Mouse (Mus musculus): ENCODE data around the gene Dpm2. TPM values are rescaled to one million over a fixed set of nuclear protein-coding genes. Genes with fewer than 3 reads are reported as not detected.

The Dpm2 gene
- polyA plus RNA-seq, 1 experiment from 2014 or later, result 107 TPM

- Histone ChIP-seq H3K36me3 (ENCODE audit: control insufficient read depth, insufficient read depth, low read length) (no peaks in the 10 kb centered on the region), H3K27ac (replicated peaks; ENCODE audit: low read depth, low read length) (peak within 1 kb of the TSS; percentile 95), H3K4me2 (ENCODE audit: low read depth, low read length) (peak within 1 kb of the TSS; percentile 67), H3K9me3 (ENCODE audit: control insufficient read depth, low read length) (no peaks in the 10 kb centered on the region), H3K27me3 (replicated peaks; ENCODE audit: control insufficient read depth, insufficient read depth, low read length) (no peaks in the 10 kb centered on the region), H3K9ac (ENCODE audit: low read depth, low read length) (peak within 1 kb of the TSS; percentile 93), H3K4me3 (ENCODE audit: low read depth, low read length) (peak within 1 kb of the TSS; percentile 92), H3K4me1 (ENCODE audit: control insufficient read depth, insufficient read depth, low read length) (peaks cover 39% of the 10 kb centered on the region)
- under 1% methylated on average over 60 of the region's 67 CpGs for WGBS
- DNase-seq (ENCODE audit: low spot score) (peak; percentile 99), ATAC-seq (ENCODE audit: low read depth) (peak; percentile 96)
These were observed 35.8 kb upstream of the Dpm2 start, which contains the start of gene Fam102a for GRCm38 (mm10) chr2:32534733-32535471. Gene Fam102a, plus strand, starts transcription at chr2:32535332.

- ATAC-seq (ENCODE audit: low read depth) (peak; percentile 56), DNase-seq (ENCODE audit: low spot score) (peak; percentile 77)
- H3K36me3 ChIP-seq (ENCODE audit: control insufficient read depth, insufficient read depth, low read length), result no peaks in the 10 kb centered on the region
- peaks cover 42% of the 10 kb centered on the region for H3K4me1 ChIP-seq (ENCODE audit: control insufficient read depth, insufficient read depth, low read length)
- H3K27ac ChIP-seq (replicated peaks; ENCODE audit: low read depth, low read length), result peak overlapping the region; percentile 95
- no peaks in the 10 kb centered on the region for H3K9me3 ChIP-seq (ENCODE audit: control insufficient read depth, low read length)
- peak overlapping the region; percentile 67 for H3K4me2 ChIP-seq (ENCODE audit: low read depth, low read length)
- peak overlapping the region; percentile 92 for H3K4me3 ChIP-seq (ENCODE audit: low read depth, low read length)
- peak overlapping the region; percentile 93 for H3K9ac ChIP-seq (ENCODE audit: low read depth, low read length)
- WGBS, result 2% methylated on average over 30 of the region's 56 CpGs
- H3K27me3 ChIP-seq (replicated peaks; ENCODE audit: control insufficient read depth, insufficient read depth, low read length), result no peaks in the 10 kb centered on the region
These were observed 35.1 kb upstream of the Dpm2 start for GRCm38 (mm10) chr2:32535501-32535991.

GRCm38 (mm10) chr2:32536086-32536633 lies 34.5 kb upstream of the Dpm2 start:
- peaks cover 45% of the 10 kb centered on the region for H3K4me1 ChIP-seq (ENCODE audit: control insufficient read depth, insufficient read depth, low read length)
- ATAC-seq (ENCODE audit: low read depth), result no peak
- 2% methylated on average over 14 of the region's 14 CpGs for WGBS
- no peaks in the 10 kb centered on the region for H3K9me3 ChIP-seq (ENCODE audit: control insufficient read depth, low read length)
- H3K27me3 ChIP-seq (replicated peaks; ENCODE audit: control insufficient read depth, insufficient read depth, low read length), result no peaks in the 10 kb centered on the region
- peak overlapping the region; percentile 95 for H3K27ac ChIP-seq (replicated peaks; ENCODE audit: low read depth, low read length)
- peak overlapping the region; percentile 92 for H3K4me3 ChIP-seq (ENCODE audit: low read depth, low read length)
- peak overlapping the region; percentile 93 for H3K9ac ChIP-seq (ENCODE audit: low read depth, low read length)
- H3K4me2 ChIP-seq (ENCODE audit: low read depth, low read length), result peak overlapping the region; percentile 67
- DNase-seq (ENCODE audit: low spot score), result no peak
- no peaks in the 10 kb centered on the region for H3K36me3 ChIP-seq (ENCODE audit: control insufficient read depth, insufficient read depth, low read length)

GRCm38 (mm10) chr2:32536634-32537359 lies 33.9 kb upstream of the Dpm2 start:
- Histone ChIP-seq H3K4me1 (ENCODE audit: control insufficient read depth, insufficient read depth, low read length) (peaks cover 49% of the 10 kb centered on the region), H3K4me3 (ENCODE audit: low read depth, low read length) (peak overlapping the region; percentile 92), H3K27me3 (replicated peaks; ENCODE audit: control insufficient read depth, insufficient read depth, low read length) (no peaks in the 10 kb centered on the region), H3K9ac (ENCODE audit: low read depth, low read length) (peak overlapping the region; percentile 93), H3K9me3 (ENCODE audit: control insufficient read depth, low read length) (no peaks in the 10 kb centered on the region), H3K27ac (replicated peaks; ENCODE audit: low read depth, low read length) (peak overlapping the region; percentile 95), H3K4me2 (ENCODE audit: low read depth, low read length) (peak overlapping the region; percentile 67), H3K36me3 (ENCODE audit: control insufficient read depth, insufficient read depth, low read length) (no peaks in the 10 kb centered on the region)
- DNase-seq (ENCODE audit: low spot score) (no peak), ATAC-seq (ENCODE audit: low read depth) (no peak)
- WGBS, result 7% methylated on average over 11 of the region's 11 CpGs

GRCm38 (mm10) chr2:32537360-32537905 lies 33.2 kb upstream of the Dpm2 start:
- Histone ChIP-seq H3K36me3 (ENCODE audit: control insufficient read depth, insufficient read depth, low read length) (no peaks in the 10 kb centered on the region), H3K4me1 (ENCODE audit: control insufficient read depth, insufficient read depth, low read length) (peaks cover 53% of the 10 kb centered on the region)
- DNase-seq (ENCODE audit: low spot score), result no peak

GRCm38 (mm10) chr2:32537941-32538340 lies 32.7 kb upstream of the Dpm2 start:
- no peaks in the 10 kb centered on the region for H3K36me3 ChIP-seq (ENCODE audit: control insufficient read depth, insufficient read depth, low read length)
- 0 out of 2 replicates have a peak overlapping the region, but pooled peaks have one; percentile 95 for H3K27ac ChIP-seq (replicated peaks; ENCODE audit: low read depth, low read length)
- ATAC-seq (ENCODE audit: low read depth) (no peak), DNase-seq (ENCODE audit: low spot score) (no peak)
- H3K4me3 ChIP-seq (ENCODE audit: low read depth, low read length), result peak overlapping the region; percentile 92
- no peaks in the 10 kb centered on the region for H3K9me3 ChIP-seq (ENCODE audit: control insufficient read depth, low read length)
- 50% methylated on average over 5 of the region's 5 CpGs for WGBS
- H3K4me2 ChIP-seq (ENCODE audit: low read depth, low read length), result peak overlapping the region; percentile 67
- H3K4me1 ChIP-seq (ENCODE audit: control insufficient read depth, insufficient read depth, low read length), result peaks cover 58% of the 10 kb centered on the region
- H3K9ac ChIP-seq (ENCODE audit: low read depth, low read length), result peak overlapping the region; percentile 93
- H3K27me3 ChIP-seq (replicated peaks; ENCODE audit: control insufficient read depth, insufficient read depth, low read length), result no peaks in the 10 kb centered on the region

More at GRCm38 (mm10) chr2:32537360-32537905, 33.2 kb upstream of the Dpm2 start:
- no peaks in the 10 kb centered on the region for H3K27me3 ChIP-seq (replicated peaks; ENCODE audit: control insufficient read depth, insufficient read depth, low read length)
- no peaks in the 10 kb centered on the region for H3K9me3 ChIP-seq (ENCODE audit: control insufficient read depth, low read length)
- WGBS, result 9% methylated on average over 9 of the region's 9 CpGs
- no peak for ATAC-seq (ENCODE audit: low read depth)
- peak overlapping the region; percentile 67 for H3K4me2 ChIP-seq (ENCODE audit: low read depth, low read length)
- H3K27ac ChIP-seq (replicated peaks; ENCODE audit: low read depth, low read length), result peak overlapping the region; percentile 95; the same call in 1 of the 2 replicates
- peak overlapping the region; percentile 92 for H3K4me3 ChIP-seq (ENCODE audit: low read depth, low read length)
- peak overlapping the region; percentile 93 for H3K9ac ChIP-seq (ENCODE audit: low read depth, low read length)

GRCm38 (mm10) chr2:32538461-32538860 lies 32.2 kb upstream of the Dpm2 start:
- H3K4me1 ChIP-seq (ENCODE audit: control insufficient read depth, insufficient read depth, low read length), result peaks cover 55% of the 10 kb centered on the region
- no peaks in the 10 kb centered on the region for H3K9me3 ChIP-seq (ENCODE audit: control insufficient read depth, low read length)
- H3K4me2 ChIP-seq (ENCODE audit: low read depth, low read length), result peak overlapping the region; percentile 67
- 0 out of 2 replicates have a peak overlapping the region, but pooled peaks have one; percentile 93 for H3K9ac ChIP-seq (ENCODE audit: low read depth, low read length)
- H3K4me3 ChIP-seq (ENCODE audit: low read depth, low read length), result peak overlapping the region; percentile 92; the same call in 1 of the 2 replicates
- H3K36me3 ChIP-seq (ENCODE audit: control insufficient read depth, insufficient read depth, low read length), result no peaks in the 10 kb centered on the region
- DNase-seq (ENCODE audit: low spot score) (no peak), ATAC-seq (ENCODE audit: low read depth) (no peak)
- 72% methylated on average over 4 of the region's 4 CpGs for WGBS
- no peaks in the 10 kb centered on the region for H3K27me3 ChIP-seq (replicated peaks; ENCODE audit: control insufficient read depth, insufficient read depth, low read length)
- H3K27ac ChIP-seq (replicated peaks; ENCODE audit: low read depth, low read length), result no peak overlapping the region

GRCm38 (mm10) chr2:32539452-32539981 lies 31.1 kb upstream of the Dpm2 start:
- Histone ChIP-seq H3K4me3 (ENCODE audit: low read depth, low read length) (no peak overlapping the region), H3K36me3 (ENCODE audit: control insufficient read depth, insufficient read depth, low read length) (no peaks in the 10 kb centered on the region), H3K27me3 (replicated peaks; ENCODE audit: control insufficient read depth, insufficient read depth, low read length) (no peaks in the 10 kb centered on the region), H3K4me1 (ENCODE audit: control insufficient read depth, insufficient read depth, low read length) (peaks cover 45% of the 10 kb centered on the region), H3K4me2 (ENCODE audit: low read depth, low read length) (0 out of 2 replicates have a peak overlapping the region, but pooled peaks have one; percentile 4), H3K27ac (replicated peaks; ENCODE audit: low read depth, low read length) (peak overlapping the region; percentile 54), H3K9me3 (ENCODE audit: control insufficient read depth, low read length) (no peaks in the 10 kb centered on the region), H3K9ac (ENCODE audit: low read depth, low read length) (peak overlapping the region; percentile 47)
- WGBS, result 70% methylated on average over 14 of the region's 14 CpGs
- DNase-seq (ENCODE audit: low spot score) (no peak), ATAC-seq (ENCODE audit: low read depth) (no peak)
